In the genomic region with DNA sequence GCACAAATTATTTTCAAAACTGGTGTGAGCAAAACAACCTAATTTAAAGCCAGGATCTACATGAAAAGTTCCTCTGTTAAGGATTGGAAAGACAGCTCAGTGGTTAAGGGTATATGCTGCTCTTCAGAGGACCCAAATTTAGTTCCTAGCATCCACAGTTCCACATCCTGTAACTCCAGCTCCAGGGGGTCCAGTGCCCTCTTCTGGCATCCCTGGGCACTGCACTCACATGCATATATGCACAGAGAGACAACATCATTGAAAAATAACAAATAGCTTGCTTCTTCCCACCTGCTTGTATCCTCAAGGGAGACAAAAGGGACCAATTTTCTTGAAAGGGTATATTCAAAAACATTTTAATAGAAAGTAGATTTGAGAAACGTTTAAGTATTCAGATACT, we compare ENCODE assay signal across 1 mouse cellular context.
TF ChIP-seq lines count a peak whose summit lies in the region.

No protein-coding gene starts in this region.

TF ChIP-seq in CH12.LX, 34 proteins besides CTCF, POLR2A, EP300 and RAD21:
- no peak for TF ChIP-seq RCOR1 (conservative IDR thresholded peaks at IDR 0.05; ENCODE audit: low read depth, low read length)
- TF ChIP-seq SMC3 (IDR thresholded peaks at IDR 0.05; ENCODE audit: low read depth, low read length) = no peak
- no peak for TF ChIP-seq MEF2A (IDR thresholded peaks at IDR 0.05; ENCODE audit: borderline replicate concordance, low read depth, low read length)
- no peak for TF ChIP-seq UBTF (IDR thresholded peaks at IDR 0.05; ENCODE audit: low read depth, low read length)
- no peak for TF ChIP-seq GABPA (IDR thresholded peaks at IDR 0.05; ENCODE audit: insufficient replicate concordance, low read depth, low read length)
- no peak for TF ChIP-seq HCFC1 (IDR thresholded peaks at IDR 0.05; ENCODE audit: low read depth, low read length)
- TF ChIP-seq NRF1 (IDR thresholded peaks at IDR 0.05; ENCODE audit: low read depth, low read length) = no peak
- no peak for TF ChIP-seq CHD2 (IDR thresholded peaks at IDR 0.05; ENCODE audit: low read length)
- TF ChIP-seq USF2 (conservative IDR thresholded peaks at IDR 0.05; ENCODE audit: low read depth, low read length) = no peak
